Mouse (Mus musculus) Muller cell, postnatal 12 days (primary cell): ENCODE measurements around the gene D630045J12Rik.
A peak's percentile ranks its signal among the peaks of the same experiment; 100 is the strongest.

Experiments used
- DNase-seq: peaks from one replicate; pipeline ENCODE4 v3.0.0-alpha.2; 2015; ENCODE audit errors: inconsistent ontology term

D630045J12Rik gene

GRCm38 (mm10) chr6:38195306-38195705 is 58.5 kb downstream of the D630045J12Rik start:
- DNase-seq, result no peak

- DNase-seq, result no peak
Measured at GRCm38 (mm10) chr6:38194046-38194445, 59.8 kb downstream of the D630045J12Rik start.

GRCm38 (mm10) chr6:38192952-38193351 is 60.9 kb downstream of the D630045J12Rik start:
- no peak for DNase-seq

- DNase-seq, result no peak
Measured at GRCm38 (mm10) chr6:38186312-38186950, 67.4 kb downstream of the D630045J12Rik start.

GRCm38 (mm10) chr6:38184791-38185190 is 69.0 kb downstream of the D630045J12Rik start:
- no peak for DNase-seq

- DNase-seq, result no peak
Measured at GRCm38 (mm10) chr6:38181756-38182318, 72.0 kb downstream of the D630045J12Rik start.

GRCm38 (mm10) chr6:38180669-38181068 is 73.1 kb downstream of the D630045J12Rik start:
- no peak for DNase-seq

GRCm38 (mm10) chr6:38165385-38165784 is 88.4 kb downstream of the D630045J12Rik start:
- DNase-seq, result no peak

- DNase-seq, result no peak
Measured at GRCm38 (mm10) chr6:38164705-38165104, 89.1 kb downstream of the D630045J12Rik start.

- DNase-seq, result no peak
Measured at GRCm38 (mm10) chr6:38162825-38163504, 90.8 kb downstream of the D630045J12Rik start.

GRCm38 (mm10) chr6:38160556-38160955 is 93.3 kb downstream of the D630045J12Rik start:
- DNase-seq, result no peak

- peak; percentile 69 for DNase-seq
Measured at GRCm38 (mm10) chr6:38160102-38160501, 93.7 kb downstream of the D630045J12Rik start.

GRCm38 (mm10) chr6:38159576-38159975 is 94.2 kb downstream of the D630045J12Rik start:
- no peak for DNase-seq

- DNase-seq, result no peak
Measured at GRCm38 (mm10) chr6:38157925-38158324, 95.9 kb downstream of the D630045J12Rik start.

- no peak for DNase-seq
Measured at GRCm38 (mm10) chr6:38156204-38156603, 97.6 kb downstream of the D630045J12Rik start.

- DNase-seq, result no peak
Measured at GRCm38 (mm10) chr6:38152305-38152704, 101.5 kb downstream of the D630045J12Rik start.

- no peak for DNase-seq
Measured at GRCm38 (mm10) chr6:38149483-38149882, 104.3 kb downstream of the D630045J12Rik start.

- DNase-seq, result no peak
Measured at GRCm38 (mm10) chr6:38148626-38149025, 105.2 kb downstream of the D630045J12Rik start.

- no peak for DNase-seq
Measured at GRCm38 (mm10) chr6:38147301-38147700, 106.5 kb downstream of the D630045J12Rik start.

GRCm38 (mm10) chr6:38145463-38146065 is 108.2 kb downstream of the D630045J12Rik start:
- no peak for DNase-seq

GRCm38 (mm10) chr6:38144161-38144998 is 109.4 kb downstream of the D630045J12Rik start:
- peak; percentile 56 for DNase-seq

- no peak for DNase-seq
Measured at GRCm38 (mm10) chr6:38140402-38140801, 113.4 kb downstream of the D630045J12Rik start.
